Mouse (Mus musculus) kidney, postnatal 10 days (tissue): ENCODE results near the gene 2010111I01Rik.
"Not testable (repeated sequence)": the region's sequence is repeated elsewhere in the genome, so short reads cannot be mapped to it uniquely, and the experiment has no call there.

Source experiments
- DNase-seq: peaks from one replicate; pipeline ENCODE4 v3.0.0; 2021; ENCODE audit warnings: mixed read lengths

The 2010111I01Rik gene

GRCm38 (mm10) chr13:62964640-62965311, at the start of gene 2010111I01Rik:
TSS of gene 2010111I01Rik (plus strand) at chr13:62964893.
- peak; percentile 99 for DNase-seq

- peak; percentile 51 for DNase-seq
Observed at GRCm38 (mm10) chr13:62916675-62917074, 48.0 kb upstream of the 2010111I01Rik start.

GRCm38 (mm10) chr13:62917416-62918110, 47.1 kb upstream of the 2010111I01Rik start:
- DNase-seq: no peak

- peak; percentile 93 for DNase-seq
Observed at GRCm38 (mm10) chr13:62919647-62920341, 44.9 kb upstream of the 2010111I01Rik start.

- no peak for DNase-seq
Observed at GRCm38 (mm10) chr13:62922645-62923044, 42.0 kb upstream of the 2010111I01Rik start.

GRCm38 (mm10) chr13:62923182-62923581, 41.5 kb upstream of the 2010111I01Rik start:
- DNase-seq: no peak

- DNase-seq: peak; percentile 81
Observed at GRCm38 (mm10) chr13:62926479-62926878, 38.2 kb upstream of the 2010111I01Rik start.

- no peak for DNase-seq
Observed at GRCm38 (mm10) chr13:62927470-62927869, 37.2 kb upstream of the 2010111I01Rik start.

- DNase-seq: not testable (repeated sequence)
Observed at GRCm38 (mm10) chr13:62929144-62929543, 35.5 kb upstream of the 2010111I01Rik start.

- DNase-seq: peak; percentile 88
Observed at GRCm38 (mm10) chr13:62929766-62930389, 34.8 kb upstream of the 2010111I01Rik start.

GRCm38 (mm10) chr13:62932452-62932851, 32.2 kb upstream of the 2010111I01Rik start:
- DNase-seq: no peak

GRCm38 (mm10) chr13:62939371-62939770, 25.3 kb upstream of the 2010111I01Rik start:
- DNase-seq: no peak

- no peak for DNase-seq
Observed at GRCm38 (mm10) chr13:62939797-62940196, 24.9 kb upstream of the 2010111I01Rik start.

- no peak for DNase-seq
Observed at GRCm38 (mm10) chr13:62940721-62941120, 24.0 kb upstream of the 2010111I01Rik start.

GRCm38 (mm10) chr13:62941341-62942005, 23.2 kb upstream of the 2010111I01Rik start:
- DNase-seq: no peak

GRCm38 (mm10) chr13:62943274-62943830, 21.3 kb upstream of the 2010111I01Rik start:
- no peak for DNase-seq

GRCm38 (mm10) chr13:62944109-62944508, 20.6 kb upstream of the 2010111I01Rik start:
- no peak for DNase-seq

GRCm38 (mm10) chr13:62949560-62950188, 15.0 kb upstream of the 2010111I01Rik start:
- no peak for DNase-seq

GRCm38 (mm10) chr13:62951606-62952005, 13.1 kb upstream of the 2010111I01Rik start:
- no peak for DNase-seq

- DNase-seq: no peak
Observed at GRCm38 (mm10) chr13:62952047-62952446, 12.6 kb upstream of the 2010111I01Rik start.

GRCm38 (mm10) chr13:62952624-62953023, 12.1 kb upstream of the 2010111I01Rik start:
- DNase-seq: no peak

- no peak for DNase-seq
Observed at GRCm38 (mm10) chr13:62955997-62956396, 8.7 kb upstream of the 2010111I01Rik start.
